Mouse (Mus musculus) lung, adult 2 months (tissue): Measurements from ENCODE around the gene Rpl19. TPM values are rescaled to one million over a fixed set of nuclear protein-coding genes. Genes with fewer than 3 reads are reported as not detected.
A peak's percentile ranks its signal among the peaks of the same experiment; 100 is the strongest.

Experiments used
- DNase-seq: peaks from one replicate; pipeline ENCODE4 v3.0.0; 2022
- H3K4me1 ChIP-seq: fragments of 200-500 bp; 2 replicates; pipeline ENCODE4 v1.6.1; 2011; ENCODE audit warnings: low read length; ENCODE audit not compliant: control insufficient read depth, insufficient read depth
- H3K4me3 ChIP-seq: fragments of 200-500 bp; replicated peaks from 2 replicates; pipeline ENCODE3; 2011; ENCODE audit warnings: low read depth, mild to moderate bottlenecking, control low read depth, low read length; ENCODE audit errors: extremely low read depth
- CTCF ChIP-seq: fragments of 200-500 bp; IDR thresholded peaks from 2 replicates; pipeline ENCODE4 v1.5.1; 2011; ENCODE audit warnings: mild to moderate bottlenecking, low read length, control low read depth; ENCODE audit not compliant: insufficient read depth
- POLR2A ChIP-seq: fragments of 200-500 bp; IDR thresholded peaks from 2 replicates; pipeline ENCODE4 v1.6.1; 2011; ENCODE audit warnings: low read depth, mild to moderate bottlenecking, control low read depth, low read length, borderline replicate concordance; ENCODE audit errors: extremely low read depth
- WGBS: fragments of 180-500 bp; shearing (Covaris S2); methylation state at CpG from one replicate; pipeline ENCODE4 v1.1.7; 2018; 5-methylcytosine and 5-hydroxymethylcytosine counted together
- polyA plus RNA-seq: library from polyadenylated mRNA; depleted of rRNA; stranded (reverse); fragments of >200 nt; gene quantifications from 2 replicates; pipeline ENCODE4 v1.2.3, GENCODE M21; 2012

The Rpl19 gene
- polyA plus RNA-seq, 1 experiment: 513 TPM

- 68% methylated on average over 11 of the region's 11 CpGs for whole genome bisulfite sequencing
- Histone ChIP-seq H3K4me3 (no peak overlapping the region), H3K4me1 (peaks cover 7% of the 10 kb centered on the region)
- TF ChIP-seq CTCF (no peak), POLR2A (no peak)
- DNase-seq: no peak
These were observed 28.3 kb upstream of the Rpl19 start for GRCm38 (mm10) chr11:97998074-97998793.

DNA sequence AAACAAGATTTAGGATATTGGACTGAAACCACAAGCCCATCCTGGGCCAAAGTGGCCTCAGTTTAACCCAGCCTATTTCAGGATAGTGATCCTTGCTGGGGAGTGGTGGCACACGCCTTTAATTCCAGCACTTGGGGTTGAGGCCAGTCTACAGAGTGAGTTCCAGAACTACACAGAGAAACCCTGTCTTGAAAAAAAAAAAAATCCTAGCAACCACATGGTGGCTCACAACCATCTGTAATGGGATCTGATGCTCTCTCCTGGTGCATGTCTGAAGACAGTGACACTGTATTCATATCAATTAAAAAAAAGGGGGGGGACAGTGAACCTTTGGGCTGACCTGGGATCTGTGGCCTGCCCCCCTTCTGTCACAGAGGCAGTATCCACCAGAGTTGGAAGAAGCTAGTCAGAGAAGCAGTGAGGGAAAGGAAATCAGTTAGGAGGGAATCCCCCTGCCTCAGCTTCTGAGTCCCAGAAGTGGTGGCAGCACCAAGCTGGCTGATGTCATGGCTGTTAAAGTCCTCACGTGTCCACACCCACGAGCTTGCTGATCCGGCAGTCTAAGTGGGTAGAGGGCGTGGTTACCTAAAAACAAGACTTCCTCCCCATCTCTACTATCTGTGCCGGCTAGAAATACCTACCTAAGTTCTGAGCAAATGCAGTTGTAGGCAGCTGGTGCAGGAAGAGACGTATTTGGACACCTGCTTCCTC lies 27.5 kb upstream of the Rpl19 start:
- no peak for DNase-seq
- Histone ChIP-seq H3K4me1 (peaks cover 7% of the 10 kb centered on the region), H3K4me3 (no peak overlapping the region)
- TF ChIP-seq CTCF (no peak), POLR2A (no peak)
- 33% methylated on average over 7 of the region's 7 CpGs for WGBS

DNA sequence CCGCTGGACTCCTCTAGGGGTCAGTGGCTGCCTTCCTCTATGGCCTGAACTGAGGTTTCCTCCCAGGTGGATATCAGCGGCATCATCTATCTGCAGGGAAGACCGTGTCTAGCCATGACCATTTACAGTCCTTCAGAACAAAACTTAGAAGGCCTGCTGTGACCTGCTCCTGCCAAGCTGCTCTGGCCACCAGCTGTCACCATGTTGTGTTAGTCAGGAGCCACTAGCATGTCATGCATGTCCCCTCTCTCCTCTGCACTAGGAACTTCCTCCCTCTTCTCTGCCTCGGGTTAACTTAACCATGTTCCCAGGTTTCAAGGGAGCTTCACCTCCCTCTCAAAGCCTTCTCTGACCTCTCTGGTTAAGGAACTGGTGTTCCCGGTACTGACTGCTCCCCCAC lies 26.8 kb upstream of the Rpl19 start:
- no peak overlapping the region for H3K4me3 ChIP-seq
- no peak for DNase-seq

DNA sequence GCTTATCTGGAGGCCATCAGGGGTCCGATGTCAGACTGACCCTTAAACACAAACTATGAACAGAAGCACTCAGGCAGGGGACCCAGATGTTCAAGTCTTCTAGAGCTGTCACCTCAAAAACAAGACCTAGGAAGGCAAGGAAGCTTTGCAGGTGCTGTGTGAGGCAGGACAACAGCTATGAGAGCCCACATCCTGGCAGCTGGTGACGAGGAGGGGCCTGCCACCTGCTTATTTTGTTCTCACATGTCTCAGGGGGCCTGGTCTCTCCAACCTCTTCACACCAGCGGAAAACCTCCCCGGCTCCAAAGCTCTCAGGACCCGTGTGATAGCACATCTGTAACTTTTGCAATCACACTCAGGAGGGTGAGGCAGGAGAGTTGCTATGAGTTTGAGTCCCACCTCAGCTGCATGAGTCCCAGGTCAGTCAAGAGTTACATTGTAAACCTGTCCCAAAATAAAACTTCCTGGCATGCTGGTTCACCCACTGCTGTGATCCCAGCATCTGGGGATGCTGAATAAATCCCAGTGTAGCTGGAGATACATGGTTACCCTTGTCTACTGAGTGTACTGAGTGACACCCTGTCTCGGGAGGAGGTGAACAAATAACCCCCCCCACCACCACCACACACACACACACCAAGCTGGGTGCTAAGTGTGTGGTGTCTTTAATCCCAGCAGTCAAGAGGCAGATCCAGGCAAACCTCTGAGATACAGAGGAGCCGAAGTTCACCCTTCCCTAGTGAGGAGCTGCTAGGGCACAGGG lies 26.0 kb upstream of the Rpl19 start:
- TF ChIP-seq CTCF: no peak
- TF ChIP-seq POLR2A: no peak
- peaks cover 5% of the 10 kb centered on the region; the same call in 1 of the 2 replicates for H3K4me1 ChIP-seq
- DNase-seq: no peak
- no peak overlapping the region for H3K4me3 ChIP-seq
- WGBS: 22% methylated on average over 7 of the region's 7 CpGs

More for the DNA sequence above, 26.8 kb upstream of the Rpl19 start:
- TF ChIP-seq POLR2A (no peak), CTCF (no peak)
- H3K4me1 ChIP-seq: peaks cover 5% of the 10 kb centered on the region
- WGBS: 40% methylated on average over 5 of the region's 5 CpGs

DNA sequence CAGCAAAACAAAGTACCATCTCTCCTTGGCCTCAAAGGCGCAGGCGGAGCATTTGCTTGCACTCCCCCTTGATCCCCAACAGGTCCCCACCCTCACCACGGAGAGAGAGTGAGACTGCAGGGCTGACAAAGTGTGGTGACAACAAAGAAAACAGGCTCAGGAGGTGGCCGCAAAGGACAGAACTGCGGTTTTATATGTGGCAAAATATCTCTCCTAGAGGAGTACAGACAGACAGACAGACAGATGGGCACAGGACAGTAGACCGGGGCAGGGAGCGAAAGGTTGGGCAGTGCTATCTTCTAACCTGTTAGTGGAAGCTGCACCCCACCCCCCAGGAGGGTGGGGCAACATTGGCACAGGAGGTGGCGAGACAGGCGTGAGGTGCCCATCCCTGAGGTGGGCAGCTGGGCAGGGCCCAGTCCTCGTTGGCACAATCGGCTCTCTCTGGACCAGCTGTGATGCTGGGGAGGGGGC lies 25.1 kb upstream of the Rpl19 start:
- Histone ChIP-seq H3K4me3 (no peak overlapping the region), H3K4me1 (peaks cover 5% of the 10 kb centered on the region; the same call in 1 of the 2 replicates)
- DNase-seq: no peak
- TF ChIP-seq CTCF (no peak), POLR2A (no peak)
- WGBS: 44% methylated on average over 11 of the region's 11 CpGs

- DNase-seq: no peak
These were observed 24.5 kb upstream of the Rpl19 start for GRCm38 (mm10) chr11:98001986-98002385.

GRCm38 (mm10) chr11:98002627-98003026 lies 23.9 kb upstream of the Rpl19 start:
- TF ChIP-seq CTCF (peak; percentile 83), POLR2A (no peak)
- peak overlapping the region; percentile 52 for H3K4me3 ChIP-seq

More at GRCm38 (mm10) chr11:98001986-98002385, 24.5 kb upstream of the Rpl19 start:
- WGBS: 71% methylated on average over 6 of the region's 6 CpGs
- H3K4me1 ChIP-seq: peaks cover 5% of the 10 kb centered on the region; the same call in 1 of the 2 replicates
- TF ChIP-seq CTCF (no peak), POLR2A (no peak)
- no peak overlapping the region for H3K4me3 ChIP-seq

DNA sequence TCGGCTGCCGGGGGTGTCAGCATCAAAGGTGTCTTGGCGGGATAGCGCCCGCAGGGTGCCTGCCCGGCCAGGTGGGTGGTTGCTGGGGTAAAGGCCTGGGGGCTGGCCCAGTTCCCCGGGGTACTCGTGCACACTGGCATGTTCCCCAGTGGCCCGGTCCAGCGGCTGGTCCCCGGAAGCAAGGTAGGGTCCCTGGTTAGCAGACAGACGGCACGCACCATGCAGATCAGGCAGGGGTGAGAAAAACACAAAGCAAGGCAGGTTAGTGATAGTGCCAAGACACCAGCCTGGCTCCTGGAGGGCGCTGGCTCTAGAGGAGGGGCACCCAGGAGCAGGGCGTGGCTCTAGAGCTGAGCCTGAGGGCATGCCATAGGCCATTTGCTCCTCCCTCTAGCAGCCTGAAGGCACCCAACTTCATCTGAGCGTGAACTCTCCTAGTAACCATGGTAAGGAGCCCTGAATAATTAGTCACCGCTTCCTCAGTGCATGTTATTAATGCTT lies 23.3 kb upstream of the Rpl19 start:
- H3K4me1 ChIP-seq: peaks cover 5% of the 10 kb centered on the region; the same call in 1 of the 2 replicates
- WGBS: 56% methylated on average over 17 of the region's 17 CpGs
- no peak overlapping the region for H3K4me3 ChIP-seq
- no peak for DNase-seq
- TF ChIP-seq CTCF (no peak), POLR2A (no peak)

More at GRCm38 (mm10) chr11:98002627-98003026, 23.9 kb upstream of the Rpl19 start:
- 24% methylated on average over 12 of the region's 12 CpGs for WGBS
- H3K4me1 ChIP-seq: peaks cover 5% of the 10 kb centered on the region; the same call in 1 of the 2 replicates
- DNase-seq: peak; percentile 77

GRCm38 (mm10) chr11:98004161-98004560 lies 22.3 kb upstream of the Rpl19 start:
- peaks cover 5% of the 10 kb centered on the region; the same call in 1 of the 2 replicates for H3K4me1 ChIP-seq
- no peak overlapping the region for H3K4me3 ChIP-seq
- no peak for DNase-seq
- no peak for TF ChIP-seq POLR2A
- no peak for TF ChIP-seq CTCF
- 66% methylated on average over 8 of the region's 8 CpGs for WGBS
